Mouse (Mus musculus) CD4-positive helper T cell, adult 2 months (primary cell): ENCODE measurements around the gene Cnep1r1.
A peak's percentile ranks its signal among the peaks of the same experiment; 100 is the strongest.

Experiments
- DNase-seq: peaks from one replicate; pipeline ENCODE4 v3.0.0-alpha.2; 2012; ENCODE audit warnings: low read depth, missing footprints, low spot score

Gene Cnep1r1

GRCm38 (mm10) chr8:88118456-88119036 is at the start of gene Cnep1r1:
Gene Cnep1r1, plus strand, starts transcription at chr8:88118769.
- peak; percentile 98 for DNase-seq

DNA sequence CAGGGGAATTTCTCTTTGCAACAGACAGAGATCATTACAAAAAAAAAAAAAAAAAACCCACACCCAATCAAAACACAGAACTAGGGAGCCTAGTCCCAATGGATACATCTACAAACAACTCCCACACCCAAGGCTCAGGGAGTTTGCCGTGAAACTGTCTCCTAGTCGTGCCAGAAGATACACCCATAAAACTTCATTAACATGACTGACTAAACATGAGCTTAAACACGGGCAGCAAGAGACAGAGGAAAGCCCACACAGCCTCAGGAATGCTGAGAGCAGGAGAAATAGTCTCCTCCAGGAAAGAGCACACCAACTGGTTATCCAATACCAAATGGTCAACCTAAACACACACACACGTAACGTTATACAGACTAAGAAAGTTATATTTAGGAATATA is 36.4 kb upstream of the Cnep1r1 start:
- DNase-seq, result no peak

- DNase-seq, result no peak
Observed at GRCm38 (mm10) chr8:88088006-88088405, 30.6 kb upstream of the Cnep1r1 start.

- DNase-seq, result no peak
Observed at GRCm38 (mm10) chr8:88091661-88092060, 26.9 kb upstream of the Cnep1r1 start.

DNA sequence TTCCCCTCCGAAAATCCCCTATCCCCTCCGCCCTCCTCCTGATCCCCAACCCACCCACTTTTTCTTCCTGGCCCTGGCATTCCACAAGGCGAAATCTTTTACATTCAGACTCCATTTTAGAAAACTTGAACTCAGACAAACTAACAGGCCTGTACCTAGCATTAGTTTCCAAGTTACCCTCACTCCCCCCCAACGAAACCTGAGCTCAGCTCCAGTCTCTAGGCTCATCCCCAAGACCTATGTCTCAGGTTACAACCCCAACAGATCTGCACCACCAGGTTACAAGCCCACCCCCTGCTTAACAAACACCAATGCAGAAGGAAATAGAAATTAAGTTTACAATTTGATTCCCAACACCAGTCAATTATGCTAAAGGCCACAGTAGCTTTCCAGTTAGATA is 25.2 kb upstream of the Cnep1r1 start:
- DNase-seq, result no peak

DNA sequence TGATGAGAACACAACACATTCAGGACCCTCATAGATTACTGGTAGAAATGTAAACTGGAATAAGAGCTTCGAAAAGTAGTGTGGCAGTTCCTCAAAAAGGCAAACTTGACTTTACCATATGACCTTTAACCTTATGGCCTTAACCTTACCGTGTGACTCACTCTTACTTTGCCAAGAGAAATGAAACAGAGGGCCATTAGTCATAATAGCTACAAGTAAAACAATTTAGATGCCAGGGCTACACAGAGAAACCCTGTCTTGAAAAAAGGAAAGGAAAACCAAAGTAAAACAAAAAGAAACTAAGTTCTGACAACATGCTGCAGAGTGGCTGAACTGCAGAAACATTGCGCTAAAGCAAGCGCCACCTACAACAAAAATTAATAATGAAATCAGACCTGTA is 19.7 kb upstream of the Cnep1r1 start:
- no peak for DNase-seq

GRCm38 (mm10) chr8:88099526-88099925 is 19.0 kb upstream of the Cnep1r1 start:
- DNase-seq, result peak; percentile 45

DNA sequence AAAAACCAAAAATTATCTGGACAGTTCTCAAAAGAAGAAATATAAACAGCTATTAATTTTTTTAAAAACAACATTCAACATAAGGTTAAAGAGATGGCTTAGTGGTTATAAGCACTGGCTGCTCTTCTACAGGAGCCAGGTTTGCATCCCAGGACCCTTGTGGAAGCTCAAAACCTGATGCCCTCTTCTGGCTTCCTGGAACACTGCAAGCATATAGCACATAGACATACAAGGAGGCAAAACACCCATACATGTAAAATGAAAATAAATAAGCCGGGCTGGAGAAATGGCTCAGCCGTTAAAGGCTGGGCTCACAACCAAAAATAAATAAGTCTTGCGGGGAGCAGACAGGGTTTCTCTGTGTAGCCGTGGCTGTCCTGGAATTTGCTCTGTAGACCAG is 9.3 kb upstream of the Cnep1r1 start:
- DNase-seq, result no peak

GRCm38 (mm10) chr8:88119076-88119475 is 507 bp downstream of the Cnep1r1 start:
- no peak for DNase-seq

- DNase-seq, result no peak
Observed at GRCm38 (mm10) chr8:88124850-88125249, 6.3 kb downstream of the Cnep1r1 start.

DNA sequence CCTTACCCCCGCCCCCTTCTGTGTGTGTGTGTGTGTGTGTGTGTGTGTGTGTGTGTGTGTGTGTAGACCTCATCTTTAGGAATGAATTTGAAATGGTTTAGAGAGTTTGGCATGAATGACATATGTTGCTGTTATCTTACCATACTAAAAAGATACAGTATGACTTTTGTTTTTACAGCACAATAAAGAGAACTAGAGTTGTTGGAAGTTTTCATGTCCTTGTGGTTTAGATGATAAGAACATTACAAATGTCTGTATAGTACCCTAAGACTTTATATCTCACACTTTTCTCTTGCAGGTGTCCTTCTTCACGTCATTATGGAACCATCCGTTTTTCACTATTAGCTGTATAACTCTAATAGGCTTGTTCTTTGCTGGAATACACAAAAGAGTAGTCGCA is 10.8 kb downstream of the Cnep1r1 start:
- no peak for DNase-seq

DNA sequence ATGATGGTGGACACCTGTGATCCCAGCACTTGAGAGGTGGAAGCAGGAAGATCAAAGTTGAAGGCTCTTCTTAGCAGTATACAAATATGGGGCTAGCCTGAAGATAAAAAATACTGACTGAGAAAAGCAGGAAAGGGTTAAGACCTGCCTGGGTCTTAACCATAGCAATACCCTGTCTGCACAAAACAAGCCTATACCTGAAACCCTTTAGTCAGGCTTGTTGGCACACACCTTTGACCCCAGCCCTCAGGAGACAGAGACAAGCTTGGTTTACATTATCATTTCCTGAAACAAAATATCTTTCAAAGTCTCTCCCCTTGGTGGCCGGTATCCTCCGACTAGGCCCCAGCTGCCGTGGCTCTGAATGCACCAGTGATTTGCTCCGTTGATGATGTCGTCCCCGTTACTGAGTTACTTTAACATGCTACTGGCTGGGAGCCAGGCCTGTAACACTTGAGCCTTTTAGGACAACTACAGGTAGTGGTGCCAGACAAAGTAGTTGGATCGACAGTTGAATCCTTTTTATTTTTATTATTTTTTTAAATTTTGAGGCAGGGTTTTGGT is 12.3 kb downstream of the Cnep1r1 start:
- DNase-seq, result no peak

GRCm38 (mm10) chr8:88137748-88138484 is 19.3 kb downstream of the Cnep1r1 start, which contains the start of gene Heatr3:
Gene Heatr3, plus strand, starts transcription at chr8:88137855.
- DNase-seq, result peak; percentile 91

- DNase-seq, result peak; percentile 26
Observed at GRCm38 (mm10) chr8:88139256-88139655, 20.7 kb downstream of the Cnep1r1 start.

- no peak for DNase-seq
Observed at GRCm38 (mm10) chr8:88141629-88142028, 23.1 kb downstream of the Cnep1r1 start.

DNA sequence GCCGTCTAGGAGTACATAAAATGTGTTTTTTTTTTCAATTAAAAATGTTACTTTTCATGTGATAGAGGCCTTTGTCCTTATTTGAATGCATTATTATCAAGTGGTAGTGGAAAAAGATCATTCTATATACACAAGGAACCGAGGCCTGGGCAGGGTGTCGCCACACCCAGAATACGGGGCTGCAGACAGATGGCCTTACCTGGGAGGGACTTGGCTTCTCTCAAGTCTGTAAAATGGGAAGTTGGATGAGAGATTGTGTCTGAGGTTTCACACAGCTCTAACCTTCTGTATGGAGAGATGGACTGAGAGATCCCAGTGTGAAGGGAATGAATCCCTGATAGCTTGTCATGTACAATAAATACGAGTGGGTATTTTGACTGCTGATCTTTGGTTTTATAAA is 25.5 kb downstream of the Cnep1r1 start:
- no peak for DNase-seq

GRCm38 (mm10) chr8:88150910-88151371 is 32.4 kb downstream of the Cnep1r1 start:
- peak; percentile 9 for DNase-seq

DNA sequence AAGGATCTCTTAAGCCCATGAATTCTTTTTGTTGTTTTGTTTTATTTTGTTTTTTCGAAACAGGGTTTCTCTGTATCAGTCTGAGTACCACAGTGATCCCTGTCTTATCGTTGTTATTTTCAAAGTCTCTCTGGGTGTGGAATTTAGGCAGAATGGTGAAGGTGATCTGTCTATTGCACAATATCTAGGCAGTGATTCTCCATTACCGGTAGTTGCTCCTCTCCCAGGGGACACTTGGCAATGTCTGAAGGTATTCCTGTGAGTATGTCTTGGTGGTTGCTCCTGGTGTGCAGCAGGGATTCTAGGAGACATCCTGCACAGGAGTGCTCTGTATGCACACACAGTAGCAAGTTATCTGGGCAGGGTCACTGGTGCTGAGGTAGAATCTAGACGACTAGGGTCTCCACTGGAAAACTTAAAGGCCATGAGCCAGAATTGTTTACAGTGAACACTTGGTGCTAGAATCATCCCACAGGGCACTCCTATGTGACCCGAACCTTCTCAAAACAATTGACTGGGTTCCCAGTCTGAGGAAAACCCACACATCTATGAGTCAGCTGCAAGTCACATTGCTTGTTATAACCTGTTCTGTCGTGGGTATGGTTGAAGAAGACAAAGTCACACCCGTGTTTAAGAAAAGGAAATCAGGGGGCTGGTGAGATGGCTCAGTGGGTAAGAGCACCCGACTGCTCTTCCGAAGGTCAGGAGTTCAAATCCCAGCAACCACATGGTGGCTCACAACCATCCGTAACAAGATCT is 41.8 kb downstream of the Cnep1r1 start:
- DNase-seq, result no peak

DNA sequence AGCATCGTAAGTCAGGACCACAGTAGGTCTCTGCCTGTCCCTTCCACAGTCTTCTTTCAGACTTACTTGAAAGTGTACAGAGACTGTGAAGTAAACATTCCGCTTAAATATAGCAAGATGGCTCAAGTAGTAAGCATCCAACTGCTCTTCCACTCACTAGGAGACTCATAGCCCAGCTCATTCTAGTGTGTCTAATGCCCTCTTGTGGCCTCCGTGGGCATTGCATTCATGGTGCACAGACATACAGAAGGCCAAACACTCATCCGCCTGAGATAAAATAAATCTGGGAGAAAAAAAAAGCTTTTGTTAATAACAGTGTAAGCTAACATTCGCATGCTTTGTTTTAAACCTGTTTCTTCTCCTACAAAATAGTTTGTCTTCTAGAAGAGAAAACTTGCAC is 42.9 kb downstream of the Cnep1r1 start:
- peak; percentile 67 for DNase-seq

- DNase-seq, result no peak
Observed at GRCm38 (mm10) chr8:88175264-88175663, 56.7 kb downstream of the Cnep1r1 start.

DNA sequence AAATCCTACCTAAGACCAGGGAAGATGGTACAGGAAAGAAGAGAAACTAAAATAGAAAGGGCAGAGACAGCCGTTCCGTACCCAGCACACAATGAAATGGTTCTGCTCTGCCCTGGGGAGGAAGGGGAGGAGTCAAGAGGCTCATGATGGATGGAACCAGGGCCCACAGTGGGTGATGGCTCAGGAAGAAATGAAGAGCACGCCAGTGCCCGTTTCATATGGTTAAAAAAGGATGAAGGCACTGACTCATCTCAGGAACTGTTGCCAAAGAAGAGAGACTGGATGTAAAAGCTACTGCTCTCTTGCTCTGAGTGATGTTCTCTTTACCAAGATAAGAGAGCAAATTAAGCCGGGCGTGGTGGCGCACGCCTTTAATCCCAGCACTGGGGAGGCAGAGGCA is 58.7 kb downstream of the Cnep1r1 start:
- DNase-seq, result peak; percentile 31

DNA sequence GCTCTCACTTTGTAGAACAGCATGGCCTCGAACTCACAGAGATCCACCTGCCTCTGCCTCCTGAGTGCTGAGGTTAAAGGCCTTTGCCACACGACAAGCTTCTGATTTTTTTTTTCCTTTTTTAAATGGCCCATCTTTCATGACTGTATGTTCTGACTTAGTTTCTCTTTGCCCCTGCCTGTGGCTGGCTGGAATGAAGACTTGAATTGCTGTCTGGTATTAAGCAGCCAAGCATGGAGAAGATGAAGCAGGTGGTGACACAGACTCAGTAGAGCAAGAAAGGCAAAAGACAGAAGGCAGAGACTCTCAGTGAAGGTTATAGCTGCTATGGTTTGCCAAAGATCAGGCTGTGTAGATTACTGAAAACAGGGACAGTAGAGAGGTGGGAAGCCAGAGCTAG is 64.6 kb downstream of the Cnep1r1 start:
- DNase-seq, result no peak
